Mouse (Mus musculus) midbrain, embryonic 13.5 days (tissue): ENCODE measurements around the gene Apbb2. TPM values are rescaled to one million over a fixed set of nuclear protein-coding genes. Genes with fewer than 3 reads are reported as not detected.

Experiments used
- ATAC-seq: fragments of 200-750 bp; cut with Nextera tagmentation; 2 replicates; pipeline ENCODE4 v1.8.0; 2017; ENCODE audit warnings: mild to moderate bottlenecking, moderate TSS enrichment, moderate library complexity
- H3K27ac ChIP-seq: fragments of 300-500 bp; sonication (generic); 2 replicates; pipeline ENCODE4 v1.5.1; 2015; ENCODE audit warnings: inconsistent platforms, mild to moderate bottlenecking, moderate library complexity
- H3K27me3 ChIP-seq: fragments of 300-500 bp; sonication (generic); 2 replicates; pipeline ENCODE4 v1.6.1; 2015; ENCODE audit warnings: mild to moderate bottlenecking, inconsistent platforms
- H3K36me3 ChIP-seq: fragments of 300-500 bp; sonication (generic); 2 replicates; pipeline ENCODE4 v1.6.1; 2015; ENCODE audit warnings: mild to moderate bottlenecking, inconsistent platforms
- H3K4me1 ChIP-seq: fragments of 300-500 bp; sonication (generic); replicated peaks from 2 replicates; pipeline ENCODE4 v1.6.1; 2015; ENCODE audit warnings: inconsistent platforms
- H3K4me2 ChIP-seq: fragments of 300-500 bp; sonication (generic); replicated peaks from 2 replicates; pipeline ENCODE4 v1.6.1; 2015; ENCODE audit warnings: moderate library complexity, mild to moderate bottlenecking, inconsistent platforms
- H3K4me3 ChIP-seq: fragments of 300-500 bp; sonication (generic); replicated peaks from 2 replicates; pipeline ENCODE4 v1.5.1; 2015; ENCODE audit warnings: mild to moderate bottlenecking, inconsistent platforms
- H3K9ac ChIP-seq: fragments of 300-500 bp; sonication (generic); replicated peaks from 2 replicates; pipeline ENCODE4 v1.6.1; 2015; ENCODE audit warnings: mild to moderate bottlenecking, inconsistent platforms
- H3K9me3 ChIP-seq: fragments of 300-500 bp; sonication (generic); 2 replicates; pipeline ENCODE4 v1.6.1; 2016; ENCODE audit warnings: mild to moderate bottlenecking, inconsistent platforms
- WGBS: fragments of 180-500 bp; shearing (Covaris S2); methylation state at CpG from one replicate; pipeline ENCODE4 v1.1.7; 2015; 5-methylcytosine and 5-hydroxymethylcytosine counted together
- polyA plus RNA-seq: library from polyadenylated mRNA; unstranded; fragments of >200 nt; fragmentation: Nextera tagmentation; extraction: Ambion mirVana; gene quantifications from 2 replicates; pipeline ENCODE4 v1.2.1, GENCODE M21; 2015

Gene Apbb2
- polyA plus RNA-seq, 1 experiment from 2014 or later = 93.4 TPM

DNA sequence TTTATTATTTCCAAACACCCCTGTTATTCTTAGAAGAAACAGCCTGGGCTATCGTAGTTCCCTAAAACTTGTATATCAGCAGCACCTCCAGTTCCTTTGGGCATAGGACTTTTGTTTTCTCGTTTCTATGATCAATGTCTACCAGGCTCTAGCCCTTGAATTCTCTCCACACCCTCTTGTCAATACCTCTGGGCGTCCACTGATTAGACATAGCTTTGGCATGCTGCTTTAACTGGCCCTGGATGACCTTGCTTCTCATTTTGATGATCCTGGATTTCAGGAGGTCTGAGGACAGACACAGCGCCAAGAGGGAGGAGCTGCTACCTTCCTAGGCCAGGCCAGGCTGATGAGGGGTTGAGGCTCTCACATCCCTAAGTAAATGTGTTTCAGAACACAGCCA lies 196.6 kb downstream of the Apbb2 start:
- H3K36me3 ChIP-seq = no peaks in the 10 kb centered on the region
- peaks cover 14% of the 10 kb centered on the region for H3K4me1 ChIP-seq
- H3K4me2 ChIP-seq = no peak overlapping the region
- no peaks in the 10 kb centered on the region for H3K9me3 ChIP-seq
- no peak overlapping the region for H3K4me3 ChIP-seq
- H3K27ac ChIP-seq = no peak overlapping the region
- 91% methylated on average over 4 of the region's 4 CpGs for WGBS
- H3K9ac ChIP-seq = no peak overlapping the region
- ATAC-seq = no peak
- no peaks in the 10 kb centered on the region for H3K27me3 ChIP-seq

DNA sequence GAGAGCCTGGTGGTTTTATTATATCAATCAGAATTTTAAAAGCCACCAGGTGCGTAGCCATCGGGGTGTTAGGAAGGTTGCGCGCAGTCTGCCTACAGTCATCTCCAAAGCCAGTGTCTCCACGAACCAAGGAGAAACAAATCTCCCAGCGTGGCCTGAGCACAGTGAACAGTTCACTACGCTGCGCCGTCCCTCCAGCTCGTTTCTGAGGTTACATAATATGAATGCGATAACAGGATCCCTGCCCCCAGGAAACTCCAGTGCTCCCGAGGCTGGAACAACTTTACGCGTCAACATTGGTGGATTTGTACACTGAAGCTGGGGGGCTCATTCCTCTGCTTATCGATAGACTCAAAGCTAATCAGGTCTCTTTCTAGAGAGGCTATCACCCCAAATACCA lies 197.4 kb downstream of the Apbb2 start:
- WGBS = 87% methylated on average over 15 of the region's 15 CpGs
- H3K4me2 ChIP-seq = no peak overlapping the region
- H3K36me3 ChIP-seq = no peaks in the 10 kb centered on the region
- no peak for ATAC-seq
- no peaks in the 10 kb centered on the region for H3K27me3 ChIP-seq
- H3K27ac ChIP-seq = no peak overlapping the region
- no peaks in the 10 kb centered on the region for H3K9me3 ChIP-seq
- peaks cover 18% of the 10 kb centered on the region for H3K4me1 ChIP-seq
- no peak overlapping the region for H3K4me3 ChIP-seq
- H3K9ac ChIP-seq = no peak overlapping the region

GRCm38 (mm10) chr5:66420011-66420410 lies 198.6 kb downstream of the Apbb2 start:
- no peaks in the 10 kb centered on the region for H3K27me3 ChIP-seq
- H3K9me3 ChIP-seq = no peaks in the 10 kb centered on the region
- no peak overlapping the region for H3K27ac ChIP-seq
- no peak overlapping the region for H3K4me2 ChIP-seq
- ATAC-seq = no peak
- H3K4me1 ChIP-seq = peaks cover 30% of the 10 kb centered on the region
- no peaks in the 10 kb centered on the region for H3K36me3 ChIP-seq
- WGBS = 71% methylated on average over 7 of the region's 7 CpGs
- H3K4me3 ChIP-seq = no peak overlapping the region
- H3K9ac ChIP-seq = no peak overlapping the region

- no peaks in the 10 kb centered on the region for H3K9me3 ChIP-seq
- H3K9ac ChIP-seq = no peak overlapping the region
- WGBS = 59% methylated on average over 8 of the region's 8 CpGs
- peak overlapping the region; percentile 60 for H3K27ac ChIP-seq
- H3K27me3 ChIP-seq = no peaks in the 10 kb centered on the region
- peaks cover 51% of the 10 kb centered on the region for H3K4me1 ChIP-seq
- no peak overlapping the region for H3K4me3 ChIP-seq
- ATAC-seq = 0 out of 2 replicates have a peak, but pooled peaks have one; percentile 12
- no peaks in the 10 kb centered on the region for H3K36me3 ChIP-seq
- no peak overlapping the region for H3K4me2 ChIP-seq
These were observed 201.3 kb downstream of the Apbb2 start for GRCm38 (mm10) chr5:66417289-66417688.

DNA sequence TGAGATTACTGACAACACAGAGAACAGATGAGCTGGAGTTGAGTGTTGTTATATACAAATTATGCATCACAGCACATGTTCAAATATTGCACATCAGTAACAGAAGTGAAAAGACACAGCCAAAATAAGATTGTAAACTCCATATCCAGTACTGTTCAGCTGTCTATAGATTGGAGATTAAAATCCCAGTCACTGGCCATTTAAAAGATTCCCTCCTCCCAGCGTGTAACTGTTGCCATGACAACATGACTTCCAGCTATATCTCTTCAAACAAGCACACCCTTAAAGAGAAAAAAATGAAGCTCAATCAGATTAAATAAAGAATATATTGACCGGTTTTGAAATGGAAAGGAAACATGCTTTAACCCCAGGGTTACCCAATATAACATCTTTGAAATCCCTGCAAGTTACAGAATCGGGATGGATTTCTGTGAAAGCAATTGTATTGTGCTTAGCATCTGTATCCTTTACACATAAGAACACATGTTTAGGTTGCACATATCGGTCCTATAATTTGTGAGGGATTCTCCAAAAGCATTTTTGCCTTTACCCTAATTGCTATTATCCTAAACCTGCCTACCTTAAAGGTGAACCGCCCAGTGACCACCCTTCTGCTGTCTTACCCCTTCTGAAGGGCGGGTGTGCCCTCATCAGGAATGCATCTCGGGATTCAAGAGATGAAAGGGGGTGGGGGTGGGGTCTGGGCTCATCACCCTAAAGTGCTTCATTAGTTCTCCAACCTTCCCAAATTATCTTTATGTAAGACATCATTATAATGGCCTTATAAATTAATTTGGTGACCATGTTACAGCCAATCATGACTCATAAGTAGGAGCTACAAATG lies 202.7 kb downstream of the Apbb2 start:
- WGBS = 38% methylated on average over 7 of the region's 7 CpGs
- peak; percentile 69 for ATAC-seq
- no peaks in the 10 kb centered on the region for H3K36me3 ChIP-seq
- H3K4me2 ChIP-seq = no peak overlapping the region
- H3K27me3 ChIP-seq = no peaks in the 10 kb centered on the region
- peak overlapping the region; percentile 85 for H3K27ac ChIP-seq
- H3K4me3 ChIP-seq = no peak overlapping the region
- H3K4me1 ChIP-seq = peaks cover 54% of the 10 kb centered on the region
- no peaks in the 10 kb centered on the region for H3K9me3 ChIP-seq
- H3K9ac ChIP-seq = no peak overlapping the region

DNA sequence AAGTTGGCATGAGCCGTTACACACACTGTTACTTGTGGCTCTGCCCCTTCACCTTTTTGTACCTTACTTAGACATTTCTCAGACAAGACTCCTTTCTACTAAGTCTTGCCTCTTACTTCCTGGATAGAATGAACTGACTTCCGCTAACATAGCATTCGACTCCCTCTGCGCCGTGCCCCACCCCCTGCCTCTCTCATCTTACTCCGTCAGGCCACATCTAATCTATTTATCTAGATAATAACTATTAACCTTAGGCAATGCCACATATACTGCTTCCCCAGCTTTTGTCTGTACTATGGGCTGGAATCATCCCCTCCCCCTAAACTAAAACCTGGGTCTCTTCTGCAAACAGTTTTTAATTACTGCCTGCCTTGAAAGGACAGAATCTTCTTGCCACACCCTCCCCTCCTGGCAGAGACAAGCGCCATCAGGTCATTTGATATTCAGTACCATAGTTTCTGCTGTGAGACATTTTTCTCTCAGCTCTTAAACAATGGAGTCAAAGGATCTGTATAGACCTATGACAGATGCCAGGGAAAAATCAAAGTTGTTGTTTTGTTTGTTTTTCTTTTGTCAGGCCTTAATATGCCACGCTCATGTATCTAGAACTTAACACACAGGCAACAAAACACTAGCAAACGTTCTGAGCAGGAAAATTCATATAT lies 203.4 kb downstream of the Apbb2 start:
- Histone ChIP-seq H3K27ac (peak overlapping the region; percentile 85), H3K36me3 (no peaks in the 10 kb centered on the region), H3K27me3 (no peaks in the 10 kb centered on the region), H3K4me3 (no peak overlapping the region), H3K9me3 (no peaks in the 10 kb centered on the region), H3K9ac (no peak overlapping the region), H3K4me1 (peaks cover 54% of the 10 kb centered on the region), H3K4me2 (no peak overlapping the region)
- WGBS = 45% methylated on average over 9 of the region's 9 CpGs
- peak; percentile 57 for ATAC-seq

DNA sequence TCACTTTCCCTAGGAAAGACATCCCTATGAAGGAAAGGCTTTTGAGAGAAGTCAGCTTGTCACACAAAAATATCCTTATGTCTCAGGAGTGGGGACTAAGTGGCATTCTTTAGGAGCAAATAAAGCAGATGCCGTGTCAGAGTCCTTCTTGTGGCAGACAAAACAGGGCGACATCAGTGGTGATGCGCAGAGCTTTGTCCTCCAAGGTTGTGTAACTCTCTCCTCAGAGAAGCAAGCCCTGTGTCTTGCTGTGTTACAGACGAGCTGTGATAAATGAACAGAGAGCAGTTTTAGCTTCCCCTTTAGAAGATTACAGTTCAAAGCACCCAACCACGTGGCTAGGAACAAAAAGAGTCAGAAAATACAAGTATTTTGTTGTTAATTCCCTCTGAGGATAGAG lies 205.2 kb downstream of the Apbb2 start:
- H3K4me1 ChIP-seq = peaks cover 53% of the 10 kb centered on the region
- no peak overlapping the region for H3K4me3 ChIP-seq
- H3K9ac ChIP-seq = no peak overlapping the region
- peak overlapping the region; percentile 67 for H3K27ac ChIP-seq
- H3K9me3 ChIP-seq = no peaks in the 10 kb centered on the region
- H3K27me3 ChIP-seq = no peaks in the 10 kb centered on the region
- 43% methylated on average over 5 of the region's 5 CpGs for WGBS
- no peak overlapping the region for H3K4me2 ChIP-seq
- ATAC-seq = no peak
- H3K36me3 ChIP-seq = no peaks in the 10 kb centered on the region

- H3K4me3 ChIP-seq = no peak overlapping the region
- no peaks in the 10 kb centered on the region for H3K9me3 ChIP-seq
- no peak overlapping the region for H3K4me2 ChIP-seq
- ATAC-seq = no peak
- H3K9ac ChIP-seq = no peak overlapping the region
- no peaks in the 10 kb centered on the region for H3K36me3 ChIP-seq
- H3K4me1 ChIP-seq = peaks cover 50% of the 10 kb centered on the region
- WGBS = 87% methylated on average over 3 of the region's 3 CpGs
- H3K27me3 ChIP-seq = no peaks in the 10 kb centered on the region
- peak overlapping the region; percentile 67; the same call in 1 of the 2 replicates for H3K27ac ChIP-seq
These were observed 205.8 kb downstream of the Apbb2 start for GRCm38 (mm10) chr5:66412821-66413220.

GRCm38 (mm10) chr5:66408546-66408945 lies 210.0 kb downstream of the Apbb2 start:
- Histone ChIP-seq H3K27ac (no peak overlapping the region), H3K9me3 (no peaks in the 10 kb centered on the region), H3K27me3 (no peaks in the 10 kb centered on the region), H3K9ac (no peak overlapping the region), H3K36me3 (no peaks in the 10 kb centered on the region), H3K4me2 (no peak overlapping the region), H3K4me3 (no peak overlapping the region), H3K4me1 (peaks cover 19% of the 10 kb centered on the region)
- ATAC-seq = no peak
- WGBS = 85% methylated on average over 5 of the region's 5 CpGs

DNA sequence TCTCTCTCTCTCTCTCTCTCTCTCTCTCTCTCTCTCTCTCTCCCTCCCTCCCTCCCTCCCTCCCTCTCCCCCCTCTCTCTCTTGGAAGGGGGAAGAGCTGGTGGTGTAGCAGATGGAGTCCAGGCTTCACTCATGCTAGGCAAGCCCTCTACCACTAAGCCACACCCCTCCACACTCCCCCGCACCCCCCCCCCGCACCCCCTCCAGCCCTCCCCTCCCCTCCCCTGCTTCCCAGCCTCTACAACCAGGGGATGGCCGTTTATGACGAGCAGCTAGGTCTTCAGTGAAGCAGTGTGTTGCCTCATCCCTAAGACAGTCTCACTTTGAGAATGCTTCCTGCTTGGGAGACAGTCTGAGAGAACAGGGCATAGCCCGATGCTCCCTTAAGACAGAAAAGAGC lies 210.6 kb downstream of the Apbb2 start:
- 44% methylated on average over 4 of the region's 5 CpGs for WGBS
- no peak overlapping the region for H3K27ac ChIP-seq
- H3K9ac ChIP-seq = no peak overlapping the region
- no peaks in the 10 kb centered on the region for H3K27me3 ChIP-seq
- H3K4me3 ChIP-seq = no peak overlapping the region
- H3K4me1 ChIP-seq = peaks cover 14% of the 10 kb centered on the region
- no peak overlapping the region for H3K4me2 ChIP-seq
- H3K36me3 ChIP-seq = no peaks in the 10 kb centered on the region
- H3K9me3 ChIP-seq = no peaks in the 10 kb centered on the region
- no peak for ATAC-seq

DNA sequence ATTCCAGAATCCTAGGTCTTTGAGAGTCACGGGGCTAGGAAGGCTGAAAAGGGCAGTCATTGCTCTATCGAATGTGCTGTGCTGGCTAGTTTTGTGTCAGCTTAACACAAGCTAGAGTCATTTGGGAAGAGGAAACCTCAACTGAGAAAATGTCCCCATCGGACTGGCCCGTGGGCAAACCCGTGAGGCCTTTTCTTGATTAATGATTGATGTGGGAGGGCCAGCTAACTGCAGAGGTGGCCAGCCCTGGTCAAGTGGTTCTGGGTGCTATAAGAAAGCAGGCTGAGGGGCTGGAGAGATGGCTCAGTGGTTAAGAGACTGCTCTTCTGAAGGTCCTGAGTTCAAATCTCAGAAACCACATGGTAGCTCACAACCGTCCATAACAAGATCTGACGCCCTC lies 212.2 kb downstream of the Apbb2 start:
- H3K9ac ChIP-seq = no peak overlapping the region
- peaks cover 7% of the 10 kb centered on the region; the same call in 1 of the 2 replicates for H3K4me1 ChIP-seq
- no peaks in the 10 kb centered on the region for H3K36me3 ChIP-seq
- no peaks in the 10 kb centered on the region for H3K9me3 ChIP-seq
- no peak overlapping the region for H3K4me2 ChIP-seq
- no peak overlapping the region for H3K27ac ChIP-seq
- H3K27me3 ChIP-seq = no peaks in the 10 kb centered on the region
- H3K4me3 ChIP-seq = no peak overlapping the region
- ATAC-seq = no peak
- 93% methylated on average over 7 of the region's 7 CpGs for WGBS

DNA sequence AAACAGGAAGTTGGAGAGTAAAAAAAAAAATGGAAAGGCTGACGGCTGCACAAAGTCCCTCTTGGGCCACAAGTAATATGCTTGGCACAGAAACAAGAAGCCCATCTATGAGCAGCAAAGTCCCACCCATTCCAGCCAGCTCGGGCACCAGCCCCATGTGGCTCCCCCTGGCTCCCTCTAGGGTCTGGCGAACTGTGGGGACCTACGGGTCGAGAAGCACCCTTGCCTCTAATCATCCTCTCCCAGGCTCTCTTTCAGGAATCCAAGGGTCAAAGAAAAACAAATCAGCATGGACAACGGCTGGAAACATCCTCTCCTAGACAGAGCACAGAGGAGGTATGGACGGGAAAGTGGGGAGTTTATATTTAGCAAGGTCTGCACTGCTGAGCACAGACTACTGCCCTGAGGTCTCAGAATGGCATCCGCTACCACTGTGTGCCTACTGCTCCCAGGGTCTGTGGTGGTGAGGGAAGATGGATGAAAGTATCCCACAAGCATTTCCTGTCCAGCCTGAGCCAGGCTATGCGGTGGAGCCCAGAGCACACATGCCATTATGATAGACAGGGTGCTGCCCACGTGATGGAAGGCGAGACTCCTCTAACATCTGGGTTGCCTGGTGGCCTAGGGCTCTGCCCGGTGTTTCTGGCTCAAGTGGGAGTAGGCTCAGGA lies 212.7 kb downstream of the Apbb2 start:
- Histone ChIP-seq H3K4me3 (no peak overlapping the region), H3K36me3 (no peaks in the 10 kb centered on the region), H3K4me2 (no peak overlapping the region), H3K9me3 (no peaks in the 10 kb centered on the region), H3K9ac (no peak overlapping the region), H3K4me1 (peaks cover 7% of the 10 kb centered on the region; the same call in 1 of the 2 replicates), H3K27ac (no peak overlapping the region), H3K27me3 (no peaks in the 10 kb centered on the region)
- 88% methylated on average over 12 of the region's 12 CpGs for WGBS
- ATAC-seq = no peak
